Mouse (Mus musculus) spleen, adult 2 months (tissue): ENCODE measurements around the gene Bicc1.

Experiments
- CTCF ChIP-seq: fragments of 200-500 bp; IDR thresholded peaks from 2 replicates; pipeline ENCODE4 v1.5.1; 2011; ENCODE audit warnings: mild to moderate bottlenecking, inconsistent platforms; ENCODE audit not compliant: insufficient read depth, insufficient read length, insufficient replicate concordance; ENCODE audit errors: extremely low read depth
- POLR2A ChIP-seq: fragments of 200-500 bp; IDR thresholded peaks from 2 replicates; pipeline ENCODE4 v1.6.1; 2011; ENCODE audit warnings: low read depth, low read length, inconsistent platforms

DNA sequence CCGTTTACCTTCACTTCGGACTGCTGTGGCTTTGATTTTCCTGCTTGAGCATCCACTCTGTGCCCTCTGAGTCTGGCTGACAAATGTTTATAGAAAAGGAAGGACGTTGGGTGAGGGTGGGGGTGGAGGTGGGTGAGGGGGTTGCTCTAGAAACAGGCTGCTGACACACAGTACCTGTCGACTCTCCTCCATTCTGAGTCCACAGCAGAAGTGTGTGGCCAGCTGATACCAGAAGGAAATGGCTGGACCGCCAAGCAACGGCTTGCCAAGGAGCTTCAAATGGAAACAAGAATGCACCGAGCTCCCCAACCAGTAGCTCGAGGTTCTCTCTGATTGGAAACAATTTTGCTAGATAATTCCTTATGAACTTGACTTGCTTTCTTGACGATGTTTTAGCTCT lies 182.9 kb downstream of the Bicc1 start:
- TF ChIP-seq POLR2A (no peak), CTCF (no peak)
